Mouse (Mus musculus) neural tube, embryonic 10.5 days (tissue): Measurements from ENCODE around the gene Hoxb3.

Experiments used
- DNase-seq: peaks from one replicate; pipeline ENCODE4 v3.0.0-alpha.2; 2017; ENCODE audit warnings: low spot score; ENCODE audit errors: extremely low spot score

The Hoxb3 gene

DNA sequence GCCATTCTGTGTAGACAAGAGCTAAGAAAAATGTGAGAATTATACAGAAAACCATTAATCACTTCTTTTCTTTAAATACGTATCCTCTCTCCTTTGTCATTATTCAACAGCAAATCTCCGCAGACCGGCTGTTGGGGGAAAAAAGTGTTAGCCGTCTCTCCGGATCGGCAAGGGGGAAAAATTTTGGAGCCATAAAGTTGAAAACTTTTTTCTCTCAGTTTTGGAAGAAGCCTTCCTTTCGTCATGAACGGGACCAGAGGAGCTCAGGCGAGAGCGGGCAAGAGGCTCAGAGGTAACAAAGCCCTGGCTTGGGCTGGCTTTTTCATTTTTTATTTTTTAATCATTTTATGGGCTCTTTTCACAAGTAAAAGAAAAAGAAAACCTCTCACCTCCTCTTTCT lies at the start of gene Hoxb3:
Hoxb3 (plus strand) TSS at position 173 of the 400 bp plus-strand sequence.
- DNase-seq, result no peak

- no peak for DNase-seq
Measured at GRCm38 (mm10) chr11:96274428-96274827, 48.7 kb upstream of the Hoxb3 start.

GRCm38 (mm10) chr11:96275896-96276295 lies 47.2 kb upstream of the Hoxb3 start:
- no peak for DNase-seq

DNA sequence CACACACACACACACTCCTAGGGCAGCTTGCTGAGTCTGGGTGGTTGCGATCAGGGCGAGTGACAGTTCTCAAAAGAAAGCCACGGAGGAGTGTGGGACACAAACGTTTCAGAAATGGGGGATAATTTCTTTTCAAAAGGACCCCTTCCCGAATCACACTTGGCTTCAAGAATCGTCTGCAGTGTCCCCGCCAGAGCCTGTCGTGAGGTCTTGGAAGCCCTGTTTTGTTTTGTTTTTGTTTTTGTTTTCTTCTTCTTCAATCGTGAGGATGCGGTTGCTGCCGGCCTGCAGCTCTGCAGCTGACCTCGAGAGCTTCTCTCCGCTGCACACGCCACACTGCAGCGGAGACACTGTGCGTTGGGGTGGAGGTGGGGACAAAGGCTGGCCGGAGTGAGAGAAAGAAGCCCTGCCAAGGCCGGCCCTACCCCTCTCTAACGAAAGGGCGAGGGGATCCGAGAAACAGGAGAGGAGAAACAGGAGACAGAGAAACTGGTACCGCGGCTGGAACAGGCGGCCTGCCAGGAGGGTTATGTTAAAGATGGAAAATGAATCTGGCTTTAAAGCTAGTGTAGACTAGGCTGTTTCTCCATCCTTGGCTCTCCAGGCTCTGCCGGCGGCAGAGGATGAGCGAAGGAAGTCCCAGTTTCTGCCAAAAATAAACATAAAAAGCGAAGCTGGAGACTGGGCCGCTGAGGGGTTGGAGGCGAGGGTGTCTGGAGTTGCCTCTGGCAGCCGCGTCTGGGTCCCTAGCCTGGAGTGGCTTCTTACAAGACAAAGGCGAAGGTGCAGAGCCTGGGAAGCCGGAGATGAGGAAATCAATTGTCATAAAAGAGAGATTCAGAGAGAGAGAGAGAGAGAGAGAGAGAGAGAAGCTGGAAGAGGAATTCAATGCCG lies 45.7 kb upstream of the Hoxb3 start:
- DNase-seq, result peak; percentile 71

DNA sequence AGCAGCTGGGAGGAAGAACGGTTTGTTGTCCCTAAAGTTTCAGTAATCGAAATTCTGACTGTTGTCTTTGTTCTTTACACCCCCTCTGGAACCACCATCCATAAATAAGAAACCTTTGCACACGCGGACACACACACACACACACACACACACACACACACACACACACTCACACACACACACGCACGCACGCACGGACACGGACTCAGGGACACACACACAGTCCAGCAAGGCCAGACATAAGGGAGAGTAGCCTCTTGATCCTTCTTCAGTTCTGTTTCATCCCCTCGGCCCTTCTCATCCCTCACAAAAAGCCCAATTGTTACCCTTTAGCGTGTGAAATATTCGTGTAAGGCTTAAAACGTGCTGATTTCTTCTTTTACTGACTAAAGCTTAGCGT lies 44.8 kb upstream of the Hoxb3 start:
- no peak for DNase-seq

GRCm38 (mm10) chr11:96278773-96279172 lies 44.4 kb upstream of the Hoxb3 start:
- no peak for DNase-seq

DNA sequence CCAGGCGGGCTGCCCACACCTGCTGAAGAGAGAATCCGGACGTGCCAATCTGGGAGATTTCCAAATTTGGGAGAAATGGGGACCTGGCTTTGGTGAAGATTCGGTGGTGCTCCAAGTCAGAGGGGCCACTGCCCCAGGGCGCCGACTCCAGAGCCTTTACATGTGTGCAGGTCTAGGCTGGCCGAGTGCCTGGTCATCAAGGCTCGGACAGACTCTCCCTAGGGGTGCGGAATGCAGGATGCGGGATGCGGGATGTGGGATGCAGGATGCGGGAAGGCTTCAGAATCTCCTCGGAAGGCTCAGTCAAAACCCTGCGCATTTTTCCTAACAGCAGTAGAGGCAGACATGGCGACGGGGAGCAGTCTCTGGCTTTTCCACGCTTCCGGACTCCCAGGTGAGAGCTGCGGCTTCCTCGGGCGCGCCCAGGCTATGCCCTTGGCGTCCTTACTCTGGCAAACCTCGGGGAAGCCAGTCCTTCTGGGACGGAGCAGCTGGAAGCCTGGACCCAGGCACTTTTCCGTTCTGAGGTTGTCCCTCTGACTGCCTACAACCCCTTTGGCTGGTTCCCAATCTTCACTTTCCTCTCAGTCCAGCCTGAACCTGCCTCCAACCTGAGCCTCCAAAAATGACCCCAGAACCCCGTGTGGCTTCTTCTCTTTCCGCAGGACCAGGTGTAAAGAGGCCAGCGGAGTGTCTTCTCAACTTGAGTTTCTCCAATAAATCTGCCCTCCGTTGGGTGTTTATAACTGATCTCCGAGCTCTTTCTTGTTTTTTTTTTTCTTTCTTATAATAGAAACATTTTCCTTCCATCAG lies 43.5 kb upstream of the Hoxb3 start:
- no peak for DNase-seq

DNA sequence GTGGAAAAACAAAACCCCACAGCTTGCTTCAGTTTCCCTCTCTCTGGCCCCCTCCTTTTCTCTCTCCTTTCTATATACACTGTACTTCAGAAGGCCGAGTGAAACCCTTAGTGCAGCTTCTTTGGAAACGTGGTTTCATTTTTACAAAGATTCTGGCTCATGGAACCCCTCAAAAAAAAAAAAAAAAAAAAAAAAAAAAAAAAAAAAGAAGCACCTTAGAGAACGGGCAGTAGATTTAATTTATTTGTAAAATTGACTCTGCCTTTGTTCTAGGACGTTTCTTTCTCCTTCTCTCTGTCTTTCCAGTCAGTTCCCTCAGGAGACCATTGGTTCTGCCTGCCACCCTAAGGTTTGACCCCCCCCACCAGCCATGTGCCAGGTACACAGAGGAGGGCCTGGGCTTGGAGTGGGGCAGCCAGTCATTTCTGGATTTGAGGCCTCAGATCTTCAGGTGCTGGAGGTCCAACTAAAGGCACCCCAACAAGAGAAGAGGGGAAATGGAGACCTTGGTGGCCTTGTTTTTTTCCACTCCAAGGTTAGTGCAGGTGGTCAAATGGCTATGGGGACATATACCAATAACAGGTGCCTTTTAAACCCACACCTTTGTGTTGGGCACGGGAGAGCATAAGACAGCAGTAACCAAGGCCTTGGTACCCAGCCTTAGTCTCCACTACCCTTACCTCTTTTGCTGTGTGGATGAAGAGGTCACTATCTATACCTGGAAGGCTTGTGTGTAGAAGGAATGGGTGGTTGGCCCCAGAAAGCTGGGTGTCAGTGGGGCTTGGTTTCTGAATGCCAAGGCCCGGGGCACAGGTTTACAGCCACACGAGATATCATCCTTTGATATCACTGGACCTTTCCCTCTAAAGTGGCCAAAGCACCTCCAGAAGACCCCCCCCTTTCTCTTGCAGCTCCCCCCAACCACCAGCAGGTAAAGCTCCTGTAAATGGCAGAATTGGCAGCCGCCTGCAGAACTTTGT lies 42.4 kb upstream of the Hoxb3 start:
- no peak for DNase-seq

DNA sequence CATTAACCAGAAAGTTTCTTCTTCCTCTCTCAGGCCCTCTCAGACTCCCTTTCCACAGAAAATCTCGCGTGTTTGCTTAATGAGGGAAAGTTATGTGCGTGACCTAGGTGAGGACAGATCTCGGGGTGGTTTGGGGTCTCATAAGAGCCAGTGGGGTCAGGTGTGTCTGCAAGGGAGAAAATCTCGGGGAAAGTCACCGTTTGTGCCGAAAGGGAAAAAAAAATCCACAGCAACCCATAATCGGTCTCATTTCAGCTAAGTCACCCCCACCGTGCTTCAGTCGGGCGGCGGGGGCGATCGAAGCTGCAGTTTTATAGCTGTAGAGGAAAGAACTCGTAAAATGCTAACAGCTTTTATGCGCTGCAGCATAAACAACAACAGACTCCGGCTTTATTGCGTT lies 41.7 kb upstream of the Hoxb3 start:
- peak; percentile 54 for DNase-seq

DNA sequence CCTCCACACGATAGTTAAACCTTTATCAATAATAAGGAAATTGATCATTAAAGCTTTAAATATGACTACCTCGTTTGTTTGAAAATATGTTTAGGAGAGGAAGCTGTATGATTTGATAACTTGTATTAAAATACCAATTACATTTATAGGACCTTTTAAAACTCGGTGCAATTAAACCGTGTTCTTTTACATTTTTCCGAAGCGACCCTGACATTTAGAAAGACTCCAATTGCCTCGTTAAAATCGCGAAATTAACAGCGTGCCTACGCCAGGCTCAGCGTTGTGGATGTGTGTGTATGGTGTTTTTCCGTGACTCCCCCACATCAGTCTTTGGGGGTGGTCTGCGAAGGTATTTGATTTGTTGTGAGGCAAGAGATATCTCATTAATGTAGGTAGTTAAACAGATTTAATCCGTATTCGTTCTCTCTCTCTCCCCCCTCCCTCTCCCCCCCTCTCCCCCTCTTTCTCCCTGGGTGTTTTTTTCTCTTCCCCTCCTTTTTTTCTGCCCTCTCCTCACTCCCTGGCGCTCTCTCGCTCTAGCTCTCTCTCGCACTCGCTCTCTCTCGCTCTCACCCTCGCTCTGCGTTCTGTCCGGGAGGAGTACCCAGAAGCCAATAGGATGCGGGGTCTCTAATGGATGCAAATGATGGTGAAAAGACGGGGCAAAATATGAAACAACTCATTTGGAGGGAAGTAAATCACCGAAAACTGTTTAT lies 41.1 kb upstream of the Hoxb3 start, which contains the start of gene Hoxb8:
Hoxb8 (plus strand) TSS at position 51 of the 716 bp plus-strand sequence.
- peak; percentile 75 for DNase-seq

GRCm38 (mm10) chr11:96282795-96283430 lies 40.2 kb upstream of the Hoxb3 start:
- peak; percentile 73 for DNase-seq

- peak; percentile 72 for DNase-seq
Measured at GRCm38 (mm10) chr11:96284041-96284749, 38.9 kb upstream of the Hoxb3 start.

DNA sequence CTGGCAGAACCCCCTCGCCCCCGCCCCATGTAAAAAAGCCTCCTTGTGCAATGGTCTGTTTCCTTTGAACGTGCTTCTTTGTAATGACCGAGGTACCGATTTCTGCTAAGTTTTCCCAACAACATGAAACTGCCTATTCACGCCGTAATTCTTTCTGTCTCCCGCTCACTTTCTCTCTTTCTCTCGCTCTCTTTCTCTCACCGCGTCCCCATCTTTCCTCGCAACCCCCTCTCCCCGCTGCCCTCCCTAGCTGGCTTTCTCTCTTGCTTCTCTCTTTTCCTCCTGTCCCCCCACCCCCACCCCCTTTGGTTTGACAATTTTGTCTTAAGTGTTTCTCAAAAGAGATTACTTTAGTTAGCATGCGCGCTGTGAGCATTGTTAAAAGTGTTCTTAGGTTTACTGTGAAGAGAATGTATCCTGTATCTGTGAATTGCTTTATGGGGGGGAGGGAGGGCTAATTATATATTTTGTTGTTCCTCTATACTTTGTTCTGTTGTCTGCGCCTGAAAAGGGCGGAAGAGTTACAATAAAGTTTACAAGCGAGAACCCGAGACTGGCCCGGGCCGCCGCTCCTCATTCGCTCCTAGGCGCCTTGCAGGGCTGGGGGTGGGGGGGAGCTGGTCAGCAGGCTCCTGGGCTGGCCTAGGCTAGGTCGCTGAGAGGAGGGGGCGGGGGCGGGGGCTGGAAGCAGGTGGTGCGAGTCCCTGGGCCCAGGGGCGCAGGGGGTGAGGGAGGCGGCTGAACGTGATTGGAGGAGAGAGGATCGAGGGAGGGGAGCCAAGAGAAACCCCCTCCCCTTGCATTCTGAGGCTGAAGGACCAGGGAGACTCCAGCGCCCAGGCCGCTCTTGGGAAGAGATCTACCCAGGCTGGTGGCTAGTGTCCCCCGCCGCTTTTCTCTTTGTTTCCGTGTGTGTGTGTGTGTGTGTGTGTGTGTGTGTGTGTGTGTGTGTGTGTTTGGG lies 38.1 kb upstream of the Hoxb3 start:
- peak; percentile 73 for DNase-seq

DNA sequence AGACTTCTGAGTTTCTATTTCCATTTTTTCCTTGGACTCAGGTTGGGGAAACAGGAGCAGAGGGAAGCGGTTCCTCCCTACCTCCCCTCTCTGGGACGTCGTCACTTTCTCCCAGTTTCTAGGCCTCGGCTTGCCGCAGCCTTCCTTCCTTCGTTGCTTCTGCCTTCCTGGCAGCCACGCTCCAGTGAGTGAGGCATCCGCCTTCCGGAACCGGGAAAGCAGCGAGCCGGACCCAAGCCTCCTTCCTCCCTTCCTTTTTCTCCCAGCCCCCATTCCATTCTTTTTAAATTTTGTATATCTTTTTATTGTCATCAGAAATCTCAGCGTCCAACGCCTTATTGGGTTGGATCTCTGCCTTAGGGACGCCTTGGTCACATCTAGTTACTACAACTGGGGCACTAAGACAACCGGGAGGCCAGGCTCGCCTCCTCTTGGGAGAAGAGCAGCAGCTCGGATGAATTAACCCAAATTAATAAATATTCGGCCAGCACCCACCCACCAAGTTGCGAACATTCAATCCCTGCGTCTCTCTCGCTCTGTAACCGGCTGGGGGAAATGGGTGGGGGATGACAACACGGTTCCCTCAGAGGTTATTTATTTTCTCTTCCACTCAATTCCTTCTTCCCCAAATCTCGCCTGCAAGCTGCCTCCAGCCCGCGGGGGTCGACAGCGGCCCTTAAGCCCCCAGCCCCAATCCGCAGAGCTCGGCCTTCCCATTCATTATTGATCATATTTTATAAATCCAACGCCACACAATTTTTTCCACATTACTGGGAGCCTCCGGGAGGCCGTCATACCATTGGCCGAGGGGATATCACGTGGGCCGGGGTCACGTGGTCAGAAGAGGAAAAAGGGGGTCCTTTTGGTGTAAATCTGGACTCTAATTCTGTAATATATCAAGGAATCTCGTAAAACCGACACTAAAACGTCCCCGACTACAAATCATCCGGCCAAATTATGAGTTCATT lies 37.1 kb upstream of the Hoxb3 start, which contains the start of gene Hoxb7:
Hoxb7 (plus strand) TSS at position 853 of the 968 bp plus-strand sequence.
- peak; percentile 77 for DNase-seq

GRCm38 (mm10) chr11:96286739-96287385 lies 36.3 kb upstream of the Hoxb3 start:
- DNase-seq, result peak; percentile 71

DNA sequence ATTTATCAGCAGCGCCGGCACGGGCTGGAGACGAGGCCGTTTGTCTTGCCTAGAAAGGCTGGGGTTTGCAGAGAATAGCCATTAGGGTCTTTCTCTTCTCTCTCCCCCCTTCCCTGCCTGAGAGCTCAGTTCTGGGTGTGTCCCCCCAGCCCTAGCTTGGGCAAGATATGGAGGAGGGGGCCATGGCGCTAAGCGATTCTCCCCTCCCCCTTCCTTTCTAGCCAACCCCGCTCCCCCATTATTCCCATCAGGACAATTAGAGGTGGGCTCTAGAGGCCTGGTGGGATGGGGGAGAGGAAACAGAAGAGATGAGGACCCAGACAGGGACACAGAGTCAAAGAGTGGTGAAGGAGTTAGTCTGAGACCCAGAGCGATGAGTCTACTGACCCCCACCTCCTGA lies 35.7 kb upstream of the Hoxb3 start:
- peak; percentile 71 for DNase-seq
